Mouse (Mus musculus) adrenal gland, postnatal 14 days (tissue): ENCODE data around the gene Rpl6. TPM values are rescaled to one million over a fixed set of nuclear protein-coding genes. Genes with fewer than 3 reads are reported as not detected.
"Not testable (repeated sequence)": the region's sequence is repeated elsewhere in the genome, so short reads cannot be mapped to it uniquely, and the experiment has no call there.

Source experiments
- DNase-seq: peaks from one replicate; pipeline ENCODE4 v3.0.0; 2021; ENCODE audit warnings: mixed read lengths
- total RNA-seq: library from RNA; stranded (reverse); gene quantifications from 2 replicates; pipeline ENCODE4 v1.2.3, GENCODE M21; 2021

Gene Rpl6
- total RNA-seq, 1 experiment from 2014 or later = 995 TPM

DNA sequence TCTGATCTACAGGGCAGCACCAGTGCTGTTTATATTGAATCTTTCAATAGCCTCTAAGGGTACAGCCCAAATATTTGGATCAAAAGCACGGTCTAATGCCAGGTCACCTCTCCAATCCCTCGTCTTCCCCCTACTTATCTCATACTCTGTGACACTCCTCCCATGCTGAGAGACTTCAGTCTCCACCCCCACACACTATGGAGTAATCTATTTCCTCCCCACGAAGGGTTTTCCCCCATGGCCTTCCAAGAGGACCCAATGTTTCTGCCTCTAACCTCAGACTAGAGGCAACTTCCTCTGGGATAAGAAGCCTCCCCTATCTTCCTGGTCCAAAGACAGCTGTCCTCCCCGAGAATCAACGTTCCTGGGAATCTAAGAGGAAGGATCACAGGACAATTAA lies 7.5 kb upstream of the Rpl6 start:
- no peak for DNase-seq

DNA sequence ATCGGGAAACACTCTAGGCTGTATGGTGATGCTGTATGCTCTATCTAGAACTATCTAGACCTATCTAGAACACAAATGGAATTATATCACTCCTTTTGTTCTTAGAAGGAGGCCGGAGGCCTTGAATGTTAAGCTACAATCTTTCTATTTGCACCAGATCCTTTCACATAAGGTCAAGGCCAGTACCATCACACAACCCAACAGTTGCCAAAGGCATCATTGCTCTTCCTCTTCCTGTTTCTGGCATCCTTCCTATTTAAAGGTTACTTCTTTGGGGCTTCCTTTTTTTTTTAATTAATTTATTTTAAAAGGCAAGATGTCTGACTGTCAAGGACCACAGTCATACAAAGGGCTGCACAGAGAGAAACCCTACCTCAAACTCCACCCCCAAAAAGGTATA lies 6.9 kb upstream of the Rpl6 start:
- no peak for DNase-seq

- no peak for DNase-seq
These were observed 5.9 kb upstream of the Rpl6 start for GRCm38 (mm10) chr5:121198376-121198775.

DNA sequence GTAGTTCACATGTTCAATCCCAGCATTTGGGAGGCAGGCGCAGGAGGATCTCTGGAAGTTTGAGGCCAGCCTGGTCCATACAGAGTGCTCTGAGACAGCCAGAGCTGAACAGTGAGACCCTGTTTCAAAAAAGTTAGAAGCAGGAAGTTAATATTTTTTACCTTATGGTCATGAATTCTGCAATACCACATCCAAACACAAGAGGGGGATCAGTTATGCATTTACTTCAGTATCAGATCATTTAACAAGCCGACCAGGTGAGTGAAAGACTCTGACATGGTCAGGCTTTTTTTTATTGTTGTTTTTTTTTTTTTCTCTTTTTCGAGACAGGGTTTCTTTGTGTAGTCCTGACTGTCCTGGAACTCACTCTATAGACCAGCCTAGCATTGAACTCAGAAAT lies 2.5 kb upstream of the Rpl6 start:
- peak; percentile 30 for DNase-seq

GRCm38 (mm10) chr5:121202467-121202866 lies 1.8 kb upstream of the Rpl6 start:
- no peak for DNase-seq

GRCm38 (mm10) chr5:121205537-121206130 lies 1.4 kb downstream of the Rpl6 start:
- not testable (repeated sequence) for DNase-seq

GRCm38 (mm10) chr5:121206540-121206939 lies 2.3 kb downstream of the Rpl6 start:
- no peak for DNase-seq

DNA sequence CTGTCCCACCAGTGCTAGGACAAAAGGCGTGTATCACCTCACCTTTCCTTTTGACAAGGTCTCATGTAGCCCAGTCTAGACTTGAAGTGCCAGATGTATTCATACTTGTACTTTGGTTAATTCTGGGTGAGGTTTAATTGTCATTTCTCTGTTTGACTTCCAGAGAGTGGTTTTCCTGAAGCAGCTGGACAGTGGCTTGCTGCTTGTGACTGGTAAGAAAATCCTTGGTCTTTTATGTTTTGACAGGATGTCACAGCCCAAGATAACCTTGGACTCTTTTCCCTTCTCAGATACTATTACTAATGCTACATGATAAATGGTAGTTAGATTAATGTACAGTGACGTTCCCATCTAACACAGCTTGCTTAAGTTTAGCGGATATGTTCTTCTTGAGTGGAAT lies 2.7 kb downstream of the Rpl6 start:
- no peak for DNase-seq

- no peak for DNase-seq
These were observed 5.7 kb downstream of the Rpl6 start for GRCm38 (mm10) chr5:121209755-121210600.

DNA sequence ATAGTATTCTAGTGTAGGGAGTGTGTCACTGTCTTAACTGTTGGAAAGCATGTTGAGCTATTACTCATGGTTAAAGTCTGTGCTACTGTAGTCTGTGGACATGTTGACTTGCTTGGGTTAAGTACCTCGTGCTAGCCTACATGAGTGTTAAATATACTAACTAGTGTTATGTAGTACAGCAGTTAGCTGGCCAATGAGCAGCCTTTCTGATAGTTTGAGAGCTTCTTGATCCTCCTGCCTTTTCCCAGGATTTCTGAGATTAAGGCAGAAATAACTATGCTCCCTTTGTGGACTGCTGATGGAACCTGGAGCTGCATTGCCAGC lies 6.3 kb downstream of the Rpl6 start:
- DNase-seq = no peak

GRCm38 (mm10) chr5:121212108-121212507 lies 7.8 kb downstream of the Rpl6 start:
- DNase-seq = no peak

DNA sequence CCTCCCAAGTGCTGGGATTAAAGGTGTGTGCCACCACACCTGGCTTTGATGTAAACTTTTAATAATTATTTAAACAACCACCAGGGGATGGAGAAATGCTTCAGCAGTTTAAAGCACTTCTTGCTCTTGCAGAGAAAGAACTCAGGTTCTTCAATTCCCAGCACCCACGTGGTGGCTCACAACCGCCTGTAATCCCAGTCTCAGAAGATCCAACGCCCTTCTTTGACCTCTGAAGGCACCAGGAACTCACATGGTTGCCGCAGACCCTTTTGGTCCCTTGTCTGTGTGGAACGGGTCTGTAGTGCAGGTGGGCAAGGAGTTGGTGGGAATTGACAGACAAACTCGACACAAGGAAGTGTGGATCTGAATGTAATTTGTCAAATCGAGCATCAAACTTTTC lies 10.4 kb downstream of the Rpl6 start:
- no peak for DNase-seq

DNA sequence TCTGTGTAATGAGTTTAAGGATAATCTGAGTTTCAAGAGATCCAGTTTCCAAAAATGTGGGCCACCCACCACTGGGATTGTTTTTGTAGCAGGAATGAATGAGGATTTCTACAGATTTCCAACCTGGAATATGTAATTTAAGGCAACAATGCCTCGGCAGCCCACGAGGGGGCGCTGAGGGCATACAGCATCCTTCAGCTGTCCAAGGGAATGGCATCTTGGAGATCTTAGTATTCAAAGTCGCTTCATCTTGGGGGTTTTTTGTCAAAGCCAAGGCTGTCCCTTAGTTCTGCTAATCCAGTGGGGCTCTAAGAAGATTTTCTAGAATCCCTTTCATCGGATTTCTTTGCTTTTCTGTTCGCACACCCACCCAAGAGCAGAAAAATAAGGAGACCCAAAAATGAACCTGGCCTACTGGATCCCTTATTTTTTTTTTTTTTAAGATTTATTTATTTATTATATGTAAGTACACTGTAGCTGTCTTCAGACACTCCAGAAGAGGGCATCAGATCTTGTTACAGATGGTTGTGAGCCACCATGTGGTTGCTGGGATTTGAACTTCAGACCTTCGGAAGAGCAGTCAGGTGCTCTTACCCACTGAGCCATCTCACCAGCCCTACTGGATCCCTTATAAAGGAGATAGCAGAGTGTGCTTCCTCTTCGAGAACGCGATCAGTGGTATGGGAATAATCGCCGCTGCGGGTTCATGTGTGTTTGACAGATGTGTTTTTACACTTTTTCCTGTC lies 11.3 kb downstream of the Rpl6 start:
- peak; percentile 84 for DNase-seq

DNA sequence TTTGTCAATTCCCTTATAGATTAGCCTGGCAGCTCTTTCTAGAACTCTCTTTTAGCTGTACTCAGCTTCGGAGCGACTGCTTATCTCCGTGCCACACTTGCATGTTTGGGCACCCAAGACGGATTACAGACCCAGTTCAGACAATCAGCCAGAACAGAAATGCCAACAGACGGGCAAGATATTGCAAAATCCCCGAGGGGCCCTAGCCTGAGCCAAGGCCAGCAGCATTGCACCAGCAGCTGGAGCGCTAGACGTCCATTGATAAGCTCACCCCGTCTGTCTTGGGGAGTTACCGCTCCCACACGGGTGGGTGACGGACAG lies 11.8 kb downstream of the Rpl6 start:
- peak; percentile 80 for DNase-seq

DNA sequence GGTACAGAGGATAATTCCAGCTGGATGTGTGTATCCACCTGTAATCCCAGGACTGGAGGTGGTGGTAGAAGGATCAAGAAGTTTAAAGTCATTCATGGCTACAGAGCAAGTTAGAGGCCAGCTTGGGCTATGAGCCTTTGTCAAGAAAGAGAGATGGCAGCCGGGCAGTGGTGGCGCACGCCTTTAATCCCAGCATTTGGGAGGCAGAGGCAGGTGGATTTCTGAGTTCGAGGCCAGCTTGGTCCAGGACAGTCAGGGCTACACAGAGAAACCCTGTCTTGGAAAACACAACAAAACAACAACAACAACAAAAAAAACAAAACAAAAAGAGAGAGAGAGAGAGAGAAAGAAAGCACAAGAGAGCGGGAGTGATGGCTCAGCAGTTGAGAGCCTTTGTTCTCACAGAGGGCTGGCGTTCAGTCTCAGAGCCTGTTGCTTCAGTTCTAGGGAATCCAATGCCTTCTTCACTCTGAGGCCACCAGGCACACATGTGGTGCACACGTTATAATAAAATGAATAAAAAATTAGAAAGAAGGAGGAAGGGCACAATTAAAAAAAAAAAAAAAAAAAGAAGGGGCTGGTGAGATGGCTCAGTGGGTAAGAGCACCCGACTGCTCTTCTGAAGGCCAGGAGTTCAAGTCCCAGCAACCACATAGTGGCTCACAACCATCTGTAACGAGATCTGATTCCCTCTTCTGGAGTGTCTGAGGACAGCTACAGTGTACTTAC lies 12.5 kb downstream of the Rpl6 start:
- not testable (repeated sequence) for DNase-seq

DNA sequence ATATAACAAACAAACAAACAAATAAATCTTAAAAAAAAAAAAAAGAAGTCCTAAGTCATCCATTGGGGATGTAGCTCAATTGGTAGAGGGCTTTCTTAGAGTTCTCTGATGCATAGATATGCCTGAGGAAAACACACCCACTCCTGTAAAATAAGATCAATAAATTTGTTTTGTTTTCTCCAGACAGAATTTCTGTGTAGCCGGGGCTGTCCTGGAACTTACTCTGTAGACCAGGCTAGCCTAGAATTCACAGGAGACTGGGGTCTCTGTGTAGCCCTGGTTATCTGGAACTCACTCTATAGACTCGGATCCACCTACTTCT lies 13.0 kb downstream of the Rpl6 start:
- DNase-seq = no peak

DNA sequence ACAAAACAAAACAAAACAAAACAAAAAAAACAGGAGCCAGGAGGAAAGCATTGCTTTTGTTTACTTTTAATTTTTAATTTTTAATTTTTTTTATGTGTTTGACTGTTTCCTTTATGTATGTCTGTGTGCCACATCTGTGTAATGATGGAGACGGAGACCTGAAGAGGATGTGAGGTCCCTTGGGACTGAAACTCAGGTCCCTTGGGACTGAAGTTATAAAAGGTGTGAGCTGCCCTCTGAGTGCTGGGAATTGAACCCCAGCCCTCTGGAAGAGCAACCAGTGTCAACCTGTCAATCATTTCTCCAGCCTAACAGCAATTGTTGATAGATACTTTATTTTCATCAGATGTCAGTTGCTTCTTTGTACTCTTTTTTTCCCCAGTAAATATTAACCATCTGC lies 14.9 kb downstream of the Rpl6 start:
- no peak for DNase-seq

DNA sequence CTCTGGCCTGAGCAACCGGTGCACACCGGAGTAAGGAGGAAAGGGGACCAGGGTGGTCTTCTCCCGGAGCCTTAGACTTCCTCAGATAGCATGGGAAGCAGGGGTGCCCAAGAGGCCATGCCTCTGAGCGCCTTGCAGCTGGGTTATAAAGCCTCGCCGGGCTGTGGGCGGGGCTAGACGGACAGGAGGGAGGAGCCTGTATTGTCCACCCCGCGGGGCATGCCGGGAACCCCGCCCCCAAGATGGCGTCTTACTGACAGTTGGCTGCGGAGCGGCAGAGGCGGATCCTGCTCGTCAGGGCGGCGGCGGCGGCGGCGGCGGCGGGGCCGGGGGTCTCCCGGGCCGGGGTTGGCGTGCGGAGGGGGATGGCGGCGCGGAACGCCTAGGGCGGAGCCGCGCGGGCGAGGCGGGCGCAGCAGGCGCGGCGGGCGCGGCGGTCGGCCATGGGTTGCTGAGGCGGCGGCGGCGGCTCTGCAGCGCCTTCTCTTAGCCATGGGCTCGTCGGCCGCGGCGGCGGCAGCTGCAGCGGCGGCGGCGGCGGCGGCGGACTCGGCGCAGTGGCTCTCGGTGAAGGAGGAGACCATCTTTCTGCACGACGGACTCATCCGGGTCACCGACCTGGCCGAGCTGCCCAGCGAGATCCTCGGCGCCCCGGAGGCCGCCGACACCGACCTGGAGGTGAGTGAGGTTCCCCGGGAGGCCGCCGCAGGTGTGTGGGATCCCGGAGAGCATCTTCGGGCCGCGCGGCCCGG lies 15.9 kb downstream of the Rpl6 start, which contains the start of gene Hectd4:
TSS of gene Hectd4 (plus strand) at position 240 of the 752 bp plus-strand sequence.
- peak; percentile 99 for DNase-seq

- DNase-seq = peak; percentile 36
These were observed 16.5 kb downstream of the Rpl6 start for GRCm38 (mm10) chr5:121220732-121221301.

GRCm38 (mm10) chr5:121221328-121221850 lies 17.1 kb downstream of the Rpl6 start:
- DNase-seq = no peak

GRCm38 (mm10) chr5:121224020-121224419 lies 19.7 kb downstream of the Rpl6 start:
- not testable (repeated sequence) for DNase-seq

- no peak for DNase-seq
These were observed 20.6 kb downstream of the Rpl6 start for GRCm38 (mm10) chr5:121224856-121225255.
